Mouse (Mus musculus) liver, embryonic 16.5 days (tissue): Measurements from ENCODE around the gene Agap1. TPM values are rescaled to one million over a fixed set of nuclear protein-coding genes. Genes with fewer than 3 reads are reported as not detected.

ENCODE experiments used
- ATAC-seq: fragments of 200-750 bp; cut with Nextera tagmentation; 2 replicates; pipeline ENCODE4 v1.8.0; 2017; ENCODE audit warnings: low read depth, mild to moderate bottlenecking, moderate number of reproducible peaks, moderate library complexity
- H3K27ac ChIP-seq: fragments of 300-500 bp; sonication (generic); 2 replicates; pipeline ENCODE4 v1.5.1; 2014; ENCODE audit warnings: mild to moderate bottlenecking, low read length
- H3K27me3 ChIP-seq: fragments of 300-500 bp; sonication (generic); 2 replicates; pipeline ENCODE4 v1.6.1; 2014; ENCODE audit warnings: low read depth, low read length, mixed read lengths; ENCODE audit not compliant: control insufficient read depth, insufficient read depth
- H3K36me3 ChIP-seq: fragments of 300-500 bp; sonication (generic); 2 replicates; pipeline ENCODE4 v1.6.1; 2014; ENCODE audit warnings: mild to moderate bottlenecking; ENCODE audit not compliant: control insufficient read depth, insufficient read depth
- H3K4me1 ChIP-seq: fragments of 300-500 bp; sonication (generic); 2 replicates; pipeline ENCODE4 v1.6.1; 2014; ENCODE audit warnings: low read depth, low read length, mixed read lengths; ENCODE audit not compliant: control insufficient read depth
- H3K4me2 ChIP-seq: fragments of 300-500 bp; sonication (generic); 2 replicates; pipeline ENCODE4 v1.6.1; 2014; ENCODE audit warnings: low read depth, low read length, mixed read lengths
- H3K4me3 ChIP-seq: fragments of 300-500 bp; sonication (generic); 2 replicates; pipeline ENCODE4 v1.5.1; 2014; ENCODE audit warnings: low read depth, mild to moderate bottlenecking, low read length
- H3K9ac ChIP-seq: fragments of 300-500 bp; sonication (generic); 2 replicates; pipeline ENCODE4 v1.6.1; 2014; ENCODE audit warnings: low read depth, low read length
- H3K9me3 ChIP-seq: fragments of 300-500 bp; sonication (generic); replicated peaks from 2 replicates; pipeline ENCODE4 v1.6.1; 2016; ENCODE audit warnings: low read length; ENCODE audit not compliant: control insufficient read depth
- whole genome bisulfite sequencing: fragments of 180-500 bp; shearing (Covaris S2); extraction: QIAGEN DNeasy Blood & Tissue Kit; methylation state at CpG from one replicate; pipeline ENCODE4 v1.1.7; 2014; ENCODE audit not compliant: insufficient replicate concordance; 5-methylcytosine and 5-hydroxymethylcytosine counted together
- polyA plus RNA-seq: library from polyadenylated mRNA; unstranded; fragments of >200 nt; fragmentation: Nextera tagmentation; extraction: Ambion mirVana; gene quantifications from 2 replicates; pipeline ENCODE4 v1.2.1, GENCODE M21; 2015

Agap1 gene
- polyA plus RNA-seq, 1 experiment from 2014 or later, result 1.1 TPM

- H3K36me3 ChIP-seq, result no peaks in the 10 kb centered on the region
- H3K4me2 ChIP-seq, result no peak overlapping the region
- no peak overlapping the region for H3K4me3 ChIP-seq
- no peaks in the 10 kb centered on the region for H3K27me3 ChIP-seq
- WGBS, result 82% methylated on average over 6 of the region's 6 CpGs
- H3K27ac ChIP-seq, result no peak overlapping the region
- H3K4me1 ChIP-seq, result no peaks in the 10 kb centered on the region
- H3K9me3 ChIP-seq, result no peaks in the 10 kb centered on the region
- H3K9ac ChIP-seq, result no peak overlapping the region
- ATAC-seq, result no peak
Observed at GRCm38 (mm10) chr1:89735146-89735545, 280.5 kb downstream of the Agap1 start.

GRCm38 (mm10) chr1:89736021-89736420 lies 281.4 kb downstream of the Agap1 start:
- Histone ChIP-seq H3K36me3 (no peaks in the 10 kb centered on the region), H3K27ac (no peak overlapping the region), H3K4me1 (no peaks in the 10 kb centered on the region), H3K9me3 (no peaks in the 10 kb centered on the region), H3K27me3 (no peaks in the 10 kb centered on the region), H3K4me3 (no peak overlapping the region), H3K4me2 (no peak overlapping the region), H3K9ac (no peak overlapping the region)
- WGBS, result 62% methylated on average over 6 of the region's 6 CpGs
- no peak for ATAC-seq

GRCm38 (mm10) chr1:89739067-89739774 lies 284.6 kb downstream of the Agap1 start:
- ATAC-seq, result no peak
- WGBS, result 69% methylated on average over 17 of the region's 17 CpGs
- no peak overlapping the region for H3K4me3 ChIP-seq
- H3K27ac ChIP-seq, result no peak overlapping the region
- no peaks in the 10 kb centered on the region for H3K9me3 ChIP-seq
- H3K27me3 ChIP-seq, result no peaks in the 10 kb centered on the region
- H3K4me1 ChIP-seq, result no peaks in the 10 kb centered on the region
- no peaks in the 10 kb centered on the region for H3K36me3 ChIP-seq
- no peak overlapping the region for H3K9ac ChIP-seq
- H3K4me2 ChIP-seq, result no peak overlapping the region

GRCm38 (mm10) chr1:89739775-89740099 lies 285.1 kb downstream of the Agap1 start:
- ATAC-seq, result no peak
- Histone ChIP-seq H3K27me3 (no peaks in the 10 kb centered on the region), H3K36me3 (no peaks in the 10 kb centered on the region), H3K4me3 (no peak overlapping the region), H3K9me3 (no peaks in the 10 kb centered on the region), H3K27ac (no peak overlapping the region), H3K4me1 (no peaks in the 10 kb centered on the region), H3K9ac (no peak overlapping the region), H3K4me2 (no peak overlapping the region)
- WGBS, result 59% methylated on average over 3 of the region's 3 CpGs

- Histone ChIP-seq H3K9me3 (no peaks in the 10 kb centered on the region), H3K27ac (no peak overlapping the region), H3K4me1 (no peaks in the 10 kb centered on the region), H3K9ac (no peak overlapping the region), H3K4me3 (no peak overlapping the region), H3K36me3 (no peaks in the 10 kb centered on the region), H3K4me2 (no peak overlapping the region), H3K27me3 (no peaks in the 10 kb centered on the region)
- no peak for ATAC-seq
- WGBS, result 28% methylated on average over 3 of the region's 3 CpGs
Observed at GRCm38 (mm10) chr1:89742359-89742758, 287.8 kb downstream of the Agap1 start.

GRCm38 (mm10) chr1:89746171-89746570 lies 291.6 kb downstream of the Agap1 start:
- Histone ChIP-seq H3K36me3 (no peaks in the 10 kb centered on the region), H3K9me3 (no peaks in the 10 kb centered on the region), H3K4me1 (no peaks in the 10 kb centered on the region), H3K27ac (no peak overlapping the region), H3K4me2 (no peak overlapping the region), H3K4me3 (no peak overlapping the region), H3K9ac (no peak overlapping the region), H3K27me3 (no peaks in the 10 kb centered on the region)
- ATAC-seq, result no peak
- WGBS, result 71% methylated on average over 3 of the region's 3 CpGs

- no peak for ATAC-seq
- no peaks in the 10 kb centered on the region for H3K27me3 ChIP-seq
- H3K4me3 ChIP-seq, result no peak overlapping the region
- no peak overlapping the region for H3K9ac ChIP-seq
- no peaks in the 10 kb centered on the region for H3K36me3 ChIP-seq
- no peak overlapping the region for H3K4me2 ChIP-seq
- H3K9me3 ChIP-seq, result no peaks in the 10 kb centered on the region
- no peak overlapping the region for H3K27ac ChIP-seq
- no peaks in the 10 kb centered on the region for H3K4me1 ChIP-seq
Observed at GRCm38 (mm10) chr1:89749666-89750065, 295.1 kb downstream of the Agap1 start.

- Histone ChIP-seq H3K36me3 (no peaks in the 10 kb centered on the region), H3K4me3 (no peak overlapping the region), H3K9me3 (no peaks in the 10 kb centered on the region), H3K4me2 (no peak overlapping the region), H3K4me1 (no peaks in the 10 kb centered on the region), H3K27me3 (no peaks in the 10 kb centered on the region), H3K9ac (no peak overlapping the region), H3K27ac (no peak overlapping the region)
- WGBS, result 51% methylated on average over 9 of the region's 9 CpGs
- ATAC-seq, result no peak
Observed at GRCm38 (mm10) chr1:89750495-89750894, 295.9 kb downstream of the Agap1 start.

GRCm38 (mm10) chr1:89750921-89751320 lies 296.3 kb downstream of the Agap1 start:
- no peak overlapping the region for H3K4me2 ChIP-seq
- 68% methylated on average over 21 of the region's 21 CpGs for WGBS

More at GRCm38 (mm10) chr1:89750921-89751320, 296.3 kb downstream of the Agap1 start:
- no peak for ATAC-seq
- H3K9ac ChIP-seq, result no peak overlapping the region
- H3K4me3 ChIP-seq, result no peak overlapping the region
- H3K4me1 ChIP-seq, result no peaks in the 10 kb centered on the region
- no peak overlapping the region for H3K27ac ChIP-seq
- H3K27me3 ChIP-seq, result no peaks in the 10 kb centered on the region
- H3K36me3 ChIP-seq, result no peaks in the 10 kb centered on the region
- H3K9me3 ChIP-seq, result no peaks in the 10 kb centered on the region
